1 mouse cellular context compared by ENCODE assay signal in the genomic region with DNA sequence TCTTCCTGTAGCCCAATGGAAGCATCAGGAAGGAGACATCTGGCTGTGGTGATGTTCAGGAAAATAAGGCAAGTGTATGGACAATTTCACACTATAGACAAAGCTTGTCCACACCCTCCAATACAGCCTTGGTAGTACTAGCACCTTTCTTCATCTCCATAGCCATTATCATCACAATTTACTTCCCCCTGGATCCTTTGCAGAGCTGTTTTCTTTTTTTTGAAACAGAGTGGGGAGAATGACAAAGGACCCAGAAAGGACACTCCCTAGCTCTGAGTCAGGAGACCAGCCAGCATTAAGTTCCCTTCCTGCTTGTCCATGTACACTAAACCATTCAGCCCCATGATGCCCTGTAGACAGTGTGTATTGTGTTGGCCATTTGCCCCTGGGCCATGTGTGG. TPM values are rescaled to one million over a fixed set of nuclear protein-coding genes. Genes with fewer than 3 reads are reported as not detected.
"Had no signal": no experiment of that assay in that cellular context is flagged by ENCODE, and none has a peak within 500 bp of the region (broad histone marks: within the 10 kb centered on the region; RNA-seq: fewer than 3 reads in every experiment).

No protein-coding gene starts in this region.

RNA-seq across cellular contexts. Expression of gene H2al1o, which starts 54.7 kb away (rescaled TPM):
- total RNA-seq: neutrophil, adult 5-6 weeks had no signal
